Mouse (Mus musculus): ENCODE measurements around the gene Slc17a1.

Slc17a1 gene

DNA sequence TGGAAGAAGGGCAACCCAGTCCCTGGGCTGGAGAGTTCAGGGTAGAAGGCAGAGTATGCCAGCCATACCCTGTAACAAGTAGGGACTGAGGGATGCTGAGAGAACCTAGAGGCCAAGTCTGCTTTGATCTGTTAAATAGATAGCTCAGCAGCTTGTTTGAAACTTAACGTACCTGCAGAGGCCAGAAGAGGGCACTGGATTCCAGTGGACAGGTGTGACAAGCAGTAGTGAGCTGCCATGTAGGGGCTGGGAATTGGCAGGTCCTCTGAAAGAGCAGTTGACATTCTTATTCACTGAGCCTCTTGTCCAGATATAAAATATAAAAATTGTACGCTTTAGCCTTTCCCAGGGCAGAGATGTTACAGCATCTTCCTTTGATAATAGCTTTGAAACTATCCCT, 75.3 kb downstream of the Slc17a1 start:
- DNase-seq (ENCODE audit: extremely low read depth, insufficient read length, low spot score): no peak

Data from 3134 (cell line).